Mouse (Mus musculus): Measurements from ENCODE around the gene Cuedc1.

- TF ChIP-seq POLR2A (IDR thresholded peaks at IDR 0.05; ENCODE audit: low read depth, low read length) (no peak), CTCF (IDR thresholded peaks at IDR 0.05; ENCODE audit: extremely low read depth, insufficient read depth, insufficient read length, insufficient replicate concordance) (no peak)
Measured at GRCm38 (mm10) chr11:88118817-88119642, 21.2 kb downstream of the Cuedc1 start.

All from spleen, adult 2 months (tissue).